Mouse (Mus musculus) T-cell, adult 2 months (primary cell): ENCODE data around the gene Krt81.
A peak's percentile ranks its signal among the peaks of the same experiment; 100 is the strongest.

Experiments used
- DNase-seq: peaks from one replicate; pipeline ENCODE4 v3.0.0; 2022; ENCODE audit warnings: low spot score

The Krt81 gene

DNA sequence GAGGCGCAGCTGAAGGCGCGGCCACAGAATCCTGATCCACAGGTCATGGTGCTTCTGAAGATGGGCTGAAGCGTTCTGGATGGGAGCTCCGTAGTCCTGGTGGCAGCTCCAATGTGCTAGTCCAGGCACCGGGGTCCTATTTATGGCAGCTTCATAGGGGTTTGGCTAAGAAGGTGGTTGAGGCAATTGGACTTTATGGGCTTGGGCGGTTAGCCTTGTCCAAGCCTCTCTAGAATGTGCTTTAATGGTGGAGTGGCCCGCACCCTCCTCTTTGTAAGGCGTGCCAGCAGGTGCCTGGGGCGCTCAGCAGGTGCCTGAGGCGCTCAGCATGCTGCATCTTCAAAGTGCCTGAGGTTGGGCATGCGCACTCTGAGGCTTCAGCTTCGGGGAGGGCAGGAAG is at the start of gene Krt81:
Gene Krt81 (minus strand): TSS at position 101 of the 400 bp plus-strand sequence.
- DNase-seq: no peak

DNA sequence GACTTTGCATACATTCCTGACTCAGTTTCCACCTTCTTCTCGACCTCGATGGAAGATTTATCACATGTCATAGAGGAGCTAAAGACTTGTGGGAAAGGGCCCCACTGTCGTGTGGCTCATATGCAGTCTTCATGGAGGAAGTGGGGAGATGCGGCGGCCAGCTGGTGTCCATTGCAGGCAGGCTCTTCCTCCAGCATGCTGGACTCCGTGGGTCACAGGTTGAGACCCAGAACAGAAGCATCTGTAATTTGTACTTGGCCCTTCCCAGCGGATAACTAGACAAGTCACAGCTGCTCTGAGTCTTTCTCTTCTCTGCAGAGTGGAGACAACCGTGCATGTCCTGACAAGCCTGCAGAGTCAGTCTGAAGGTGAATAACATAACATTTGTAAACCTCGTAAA is 44.7 kb upstream of the Krt81 start:
- no peak for DNase-seq

- DNase-seq: no peak
These were observed 43.6 kb upstream of the Krt81 start for GRCm38 (mm10) chr15:101506896-101507758.

DNA sequence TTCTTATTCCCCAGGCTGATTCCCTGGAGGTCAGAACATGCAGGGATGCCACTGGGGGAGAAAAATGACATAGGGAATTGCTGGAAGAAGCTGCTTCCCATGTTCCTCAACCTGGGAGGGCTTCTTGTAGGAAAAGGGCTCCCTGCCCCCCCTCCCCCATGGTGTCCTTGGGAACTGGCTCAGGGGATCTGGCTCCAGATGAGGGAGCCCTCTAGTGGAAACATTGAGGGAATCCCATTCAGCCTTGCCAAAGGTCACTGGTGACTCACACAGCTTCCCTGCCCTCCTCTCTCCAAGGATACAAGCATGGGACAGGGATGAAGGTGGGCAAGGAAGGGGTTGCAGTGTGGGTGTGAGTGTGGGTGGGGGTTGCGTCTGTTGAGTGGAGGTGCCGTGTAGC is 33.6 kb upstream of the Krt81 start:
- no peak for DNase-seq

- no peak for DNase-seq
These were observed 31.7 kb upstream of the Krt81 start for GRCm38 (mm10) chr15:101495266-101495665.

DNA sequence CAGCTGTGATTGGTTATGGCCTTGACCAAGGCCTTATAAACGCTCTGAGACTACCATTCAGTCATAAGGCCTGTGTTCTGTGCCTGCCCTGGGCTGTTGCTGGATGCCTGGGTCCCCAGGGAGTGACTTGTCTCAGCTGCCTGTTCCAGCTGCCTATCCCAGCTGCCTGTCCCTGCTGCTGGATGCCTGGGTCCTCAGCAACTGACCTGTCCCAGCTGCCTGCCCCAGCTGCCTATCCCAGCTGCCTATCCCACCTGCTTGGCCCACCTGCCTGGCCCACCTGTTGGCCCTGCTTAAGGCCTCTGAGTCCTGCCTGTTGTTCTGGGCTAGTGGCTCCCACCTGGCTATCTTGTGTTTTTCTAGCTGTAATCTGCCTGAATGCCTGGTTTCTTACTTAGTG is 30.7 kb upstream of the Krt81 start:
- no peak for DNase-seq

DNA sequence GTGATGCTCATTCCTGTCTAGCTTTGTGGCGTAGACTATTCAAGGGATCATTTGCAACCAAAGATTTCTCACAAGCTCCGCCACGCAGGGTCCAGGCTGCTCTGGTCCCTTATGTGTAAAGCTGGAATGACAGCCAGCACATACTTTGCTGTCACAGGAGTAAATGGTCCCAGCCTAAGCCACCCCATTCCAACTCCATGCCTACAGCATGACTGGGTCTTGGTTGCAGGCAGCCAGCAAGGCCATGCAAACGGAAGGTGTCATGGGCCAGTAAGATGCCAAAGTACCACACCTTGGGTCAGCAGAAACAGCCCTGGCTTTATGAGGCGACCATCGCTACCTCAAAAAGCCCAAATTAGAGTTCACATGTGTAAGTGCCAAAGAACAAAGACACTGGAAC is 30.2 kb upstream of the Krt81 start:
- no peak for DNase-seq

DNA sequence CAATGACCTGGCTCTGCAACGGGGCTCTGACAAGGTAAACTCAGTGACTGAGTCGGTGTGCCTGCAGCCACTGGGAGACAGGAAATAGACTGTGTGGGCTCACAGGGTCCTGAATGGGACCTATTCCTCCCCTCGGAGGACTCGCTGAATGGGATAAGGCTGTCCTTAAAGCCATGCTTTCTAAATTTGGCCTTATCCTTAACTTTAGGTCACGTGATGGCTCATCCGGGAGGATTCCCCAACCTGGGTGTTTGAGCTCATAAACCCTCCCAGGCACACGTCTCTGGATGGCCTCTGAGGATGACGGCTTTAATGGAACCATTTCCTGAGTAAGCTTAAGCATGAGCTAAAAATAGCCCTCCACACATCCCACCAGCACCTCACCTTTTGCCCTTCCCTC is 29.2 kb upstream of the Krt81 start:
- DNase-seq: no peak

GRCm38 (mm10) chr15:101491431-101491830 is 27.9 kb upstream of the Krt81 start, which contains the start of gene Krt83:
Krt83 (minus strand) TSS chr15:101491512.
- no peak for DNase-seq

DNA sequence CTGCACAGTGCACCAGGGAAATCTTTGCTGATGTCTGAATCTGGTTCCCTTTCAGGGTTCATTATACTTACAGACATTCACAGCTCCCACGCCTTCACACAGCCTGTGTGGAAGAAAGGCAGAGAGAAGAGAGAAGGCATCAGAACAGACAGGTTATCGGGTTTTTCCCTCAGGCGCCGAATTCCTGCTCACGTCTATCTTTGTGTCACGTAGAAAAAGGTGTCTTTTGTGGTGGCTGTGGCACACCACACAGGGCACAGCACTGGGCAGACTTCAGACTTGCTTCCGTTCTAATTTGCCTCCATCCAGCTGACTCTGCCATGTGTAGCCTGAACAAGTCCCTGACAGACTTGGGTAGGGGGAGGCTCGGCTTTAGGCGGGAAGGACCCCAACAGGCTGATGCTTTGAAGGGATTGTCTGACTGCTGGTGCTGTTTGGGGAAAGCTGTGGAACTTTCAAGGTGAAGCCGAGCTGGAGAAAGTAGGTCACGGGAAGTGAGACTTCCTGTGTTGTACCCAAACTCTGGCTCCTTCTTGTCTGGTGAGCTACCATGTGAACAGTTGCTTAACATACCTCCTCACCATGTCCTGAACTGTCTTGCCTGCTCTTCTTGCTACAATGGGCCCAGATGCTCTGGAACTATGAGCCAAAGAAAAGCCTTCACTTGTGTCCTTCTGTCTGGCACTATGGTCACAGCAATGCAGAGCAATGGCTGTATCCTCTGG is 22.5 kb upstream of the Krt81 start:
- DNase-seq: peak; percentile 12

DNA sequence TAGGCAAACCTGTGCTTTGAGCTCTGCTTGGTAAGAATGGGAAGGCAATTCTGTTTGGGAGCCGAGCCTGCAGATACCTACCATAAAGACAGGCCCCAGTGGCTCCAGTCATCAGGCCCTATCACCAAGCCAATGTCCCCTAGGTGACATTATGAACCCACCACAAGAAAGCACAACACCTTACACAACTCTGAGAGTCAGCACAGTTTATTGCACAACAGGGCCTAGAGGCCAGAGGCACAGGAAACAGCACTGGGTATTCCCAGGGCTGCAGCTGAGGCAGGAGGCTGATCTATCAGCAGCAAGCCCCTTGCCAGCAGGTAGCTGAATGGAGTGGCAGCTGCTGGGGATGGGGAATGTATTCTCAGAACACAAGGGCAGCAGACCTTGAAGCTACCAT is 21.4 kb upstream of the Krt81 start:
- no peak for DNase-seq

GRCm38 (mm10) chr15:101483646-101484045 is 20.1 kb upstream of the Krt81 start:
- no peak for DNase-seq

DNA sequence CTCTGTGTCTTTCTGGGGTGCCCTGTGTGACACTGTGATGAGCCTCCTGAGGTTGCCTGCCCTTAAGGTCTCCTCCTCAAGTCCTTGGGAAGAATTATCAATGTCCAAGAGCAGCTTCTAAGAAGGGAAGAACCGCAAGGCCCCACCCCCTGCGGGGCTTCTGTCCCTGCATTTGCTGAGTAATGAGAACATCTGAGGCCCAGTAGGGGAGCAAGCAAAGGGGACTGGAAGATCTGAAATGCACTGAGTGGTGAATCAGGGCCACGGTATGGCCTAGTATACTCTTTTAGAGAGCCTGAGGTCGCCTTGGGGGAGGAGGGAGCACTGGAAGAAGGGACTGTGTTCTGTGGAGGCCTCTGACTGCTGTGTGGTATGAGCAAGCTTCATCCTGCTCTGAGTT is 18.5 kb upstream of the Krt81 start:
- no peak for DNase-seq

DNA sequence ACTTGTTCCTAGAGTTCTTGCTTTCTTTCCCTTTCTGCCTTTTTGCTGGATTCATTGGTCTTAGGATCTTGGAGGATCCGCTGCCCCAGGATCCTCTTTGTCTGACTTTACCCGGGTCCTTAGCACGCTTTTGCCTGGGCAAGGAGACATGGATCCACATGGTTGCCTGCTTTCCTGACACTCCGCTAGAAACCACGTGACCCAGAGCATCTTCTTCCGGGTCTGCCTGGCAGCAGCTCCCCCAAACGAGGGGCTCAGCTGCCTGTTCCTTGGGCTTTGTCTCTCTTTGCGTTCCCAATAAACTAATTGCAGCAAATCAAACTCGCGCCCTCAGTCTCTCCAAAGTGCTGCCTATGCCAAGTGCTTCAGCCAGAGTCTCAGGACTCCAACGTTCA is 16.1 kb upstream of the Krt81 start:
- no peak for DNase-seq

DNA sequence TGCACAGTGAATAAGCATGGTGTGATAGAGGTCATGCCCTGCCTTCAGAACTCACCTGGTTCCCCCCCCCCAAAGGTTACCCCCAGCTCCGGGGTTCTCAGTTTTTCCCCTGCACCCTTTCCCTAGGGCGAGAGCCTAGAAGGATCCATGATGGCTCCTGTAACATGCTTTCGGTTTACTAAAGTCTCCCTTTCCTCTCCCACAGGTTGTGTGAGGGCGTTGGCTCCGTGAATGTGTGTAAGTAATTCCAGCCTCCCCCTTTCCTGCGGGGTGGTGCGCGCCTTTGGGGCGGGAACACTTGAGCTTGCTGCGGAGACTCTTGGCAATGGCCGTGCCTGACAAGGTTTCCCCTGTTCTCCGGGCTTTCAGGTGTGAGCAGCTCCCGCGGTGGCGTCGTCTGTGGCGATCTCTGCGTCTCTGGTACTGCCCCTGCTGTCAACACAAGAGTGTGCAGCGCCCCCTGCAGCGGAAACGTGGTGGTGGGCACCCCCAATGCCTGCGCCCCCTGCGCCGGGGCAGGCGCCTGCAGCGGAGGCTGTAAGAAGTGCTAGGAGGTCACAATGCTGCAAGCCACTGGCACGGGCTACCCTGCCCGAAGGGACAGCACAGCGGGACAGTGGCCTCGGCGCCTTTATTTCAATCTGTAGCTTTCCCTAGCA is 15.6 kb upstream of the Krt81 start:
- peak; percentile 56 for DNase-seq

DNA sequence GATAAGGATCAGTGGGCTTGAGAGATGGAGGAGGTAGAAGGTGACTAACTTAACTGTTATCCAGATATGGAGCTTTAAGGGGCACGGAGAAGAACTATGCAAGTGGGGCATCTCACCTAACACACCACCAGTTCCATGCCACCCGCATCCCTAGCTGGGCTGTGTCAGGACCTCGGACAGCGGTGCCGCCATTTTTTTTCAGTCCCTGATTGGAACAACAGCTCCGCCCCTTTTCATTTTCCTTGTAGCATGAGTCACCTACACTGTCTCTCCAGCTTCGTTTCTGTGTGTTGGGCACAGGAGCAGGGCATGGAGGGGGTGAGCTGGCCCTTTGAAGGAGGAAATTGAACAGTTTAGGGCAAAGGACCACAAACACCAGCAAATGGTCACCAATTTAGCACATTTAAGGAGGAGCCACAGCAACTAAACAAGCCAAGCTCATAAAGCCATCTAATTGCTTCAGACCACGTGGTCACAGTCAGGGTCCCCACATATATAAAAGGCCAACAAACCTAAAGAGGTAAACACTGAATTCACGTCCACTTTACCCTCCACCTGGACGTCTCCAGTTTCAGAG is 9.5 kb upstream of the Krt81 start, which contains the start of gene Krt86:
Gene Krt86 (plus strand): TSS at position 527 of the 577 bp plus-strand sequence.
- no peak for DNase-seq

- no peak for DNase-seq
These were observed 5.5 kb upstream of the Krt81 start for GRCm38 (mm10) chr15:101469093-101469492.

GRCm38 (mm10) chr15:101459283-101459682 is 4.3 kb downstream of the Krt81 start:
- no peak for DNase-seq

GRCm38 (mm10) chr15:101458361-101458930 is 5.1 kb downstream of the Krt81 start:
- no peak for DNase-seq

GRCm38 (mm10) chr15:101455891-101456290 is 7.7 kb downstream of the Krt81 start:
- no peak for DNase-seq

DNA sequence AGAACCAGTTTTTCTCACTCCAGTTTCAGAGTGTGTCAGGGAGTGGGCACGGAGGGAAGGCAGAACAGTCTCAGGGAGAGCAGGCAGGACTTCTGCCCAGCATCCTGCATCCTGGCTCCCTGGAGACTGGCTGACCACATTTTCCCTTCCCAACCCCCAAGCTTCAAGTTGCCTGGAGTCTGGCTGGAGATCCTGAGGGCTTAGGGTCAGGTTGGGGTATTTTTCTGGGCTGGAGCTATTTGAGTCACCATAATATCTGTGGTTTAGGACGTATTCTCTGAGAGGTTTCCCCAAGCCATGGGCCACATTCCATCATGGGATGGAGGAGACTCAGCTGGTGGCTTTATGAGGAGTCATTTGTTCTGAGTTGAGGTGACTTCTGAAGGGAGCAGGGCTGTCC is 8.3 kb downstream of the Krt81 start:
- no peak for DNase-seq

- no peak for DNase-seq
These were observed 8.8 kb downstream of the Krt81 start for GRCm38 (mm10) chr15:101454774-101455173.
